Mouse (Mus musculus): ENCODE results near the gene Mycbp. TPM values are rescaled to one million over a fixed set of nuclear protein-coding genes. Genes with fewer than 3 reads are reported as not detected.
A peak's percentile ranks its signal among the peaks of the same experiment; 100 is the strongest.

The Mycbp gene
- 10 to 100 TPM; 12.3 to 14.0 TPM for total RNA-seq (2021)
- long read RNA-seq, experiment 1, transcript Mycbp-201 (5 exons, 1,685 nt): major isoform, 5 of 12 reads
- long read RNA-seq, experiment 1, partial matches to known transcripts: 1 of 12 reads
- long read RNA-seq, experiment 1, other reads (novel, unspliced or antisense): 5 of 12 reads
- long read RNA-seq, experiment 2, transcript Mycbp-201 (5 exons, 1,685 nt): major isoform, 8 of 18 reads
- long read RNA-seq, experiment 2, partial matches to known transcripts: 0 of 18 reads
- long read RNA-seq, experiment 2, other reads (novel, unspliced or antisense): 7 of 18 reads

DNA sequence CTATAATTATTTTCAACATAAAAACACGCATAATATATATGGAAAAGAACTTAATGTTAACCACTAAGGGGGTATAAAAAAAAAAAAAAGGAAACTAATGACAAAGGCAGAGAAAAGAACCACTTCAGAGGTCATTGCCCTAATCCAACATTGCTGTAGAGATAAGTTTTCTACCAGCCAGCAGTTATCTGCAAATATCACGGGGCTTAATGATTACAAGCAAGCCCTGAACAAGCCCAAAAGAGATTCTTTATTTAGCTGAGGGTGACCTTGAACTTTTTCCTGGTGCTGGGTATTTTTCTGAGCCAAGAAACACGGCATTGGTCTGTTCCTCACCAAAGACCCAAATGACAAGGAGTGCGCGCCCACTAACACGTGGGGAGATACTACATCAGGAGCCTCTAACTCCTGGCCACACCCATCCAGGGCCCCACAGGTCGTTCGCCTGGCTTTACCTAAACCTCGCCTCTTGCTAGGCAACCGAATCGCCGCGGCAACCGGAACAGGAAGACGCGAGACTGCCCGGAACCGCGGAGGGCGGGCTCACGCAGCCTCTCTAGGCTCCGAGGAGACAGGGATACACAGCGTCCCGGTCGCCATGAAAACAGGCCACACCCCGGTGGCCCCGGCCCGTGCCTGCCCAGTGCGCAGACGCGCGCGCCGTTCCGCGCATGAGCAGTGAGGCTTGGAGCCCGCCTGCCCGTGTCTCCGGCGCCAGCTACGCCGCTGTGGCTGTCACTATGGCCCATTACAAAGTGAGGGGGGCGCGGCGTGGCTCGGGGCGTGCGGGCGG is at the start of gene Mycbp:
Gene Mycbp, plus strand, starts transcription at position 500 of the 793 bp plus-strand sequence.
- peak; percentile 99 for DNase-seq (ENCODE audit: low spot score in 2 of 2)

DNA sequence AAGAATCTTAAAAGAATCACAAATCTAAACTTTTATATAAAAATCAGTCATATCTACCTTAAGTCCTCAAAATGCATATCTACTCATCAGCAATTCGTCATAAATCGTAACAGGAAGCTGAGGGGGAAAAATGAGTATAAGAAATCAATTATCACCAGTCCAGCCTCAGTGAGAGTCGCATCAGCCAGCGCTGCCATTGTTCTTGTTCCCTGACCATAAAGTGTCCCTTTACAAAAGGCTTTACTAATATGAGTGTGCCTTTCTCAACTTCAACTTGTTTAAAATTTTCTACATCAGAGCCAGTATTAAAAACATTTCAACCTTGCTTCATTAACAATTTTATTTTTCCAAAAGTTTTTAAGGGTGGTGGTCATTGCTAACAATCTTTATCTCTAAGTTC is 47.7 kb upstream of the Mycbp start:
- no peak for DNase-seq (ENCODE audit: low spot score in 2 of 2)

DNA sequence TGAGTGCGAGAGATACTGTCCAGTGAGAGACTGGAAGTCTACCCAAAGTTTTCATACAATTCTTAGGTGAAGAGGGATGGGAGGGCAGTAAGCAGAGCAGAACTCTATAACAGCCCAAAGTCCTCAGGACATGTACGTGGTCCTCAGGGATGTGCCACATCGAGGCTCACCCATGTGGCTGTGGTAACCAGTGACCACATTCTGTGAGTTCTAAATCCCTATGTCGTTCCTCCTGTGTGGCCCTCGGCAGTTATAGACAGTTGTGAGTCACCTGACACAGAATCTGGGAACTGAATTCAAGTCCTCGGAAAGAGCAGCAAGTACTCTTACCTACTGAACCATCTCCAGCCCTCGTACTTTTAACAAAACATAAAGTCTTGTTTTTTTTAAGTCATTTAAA is 46.5 kb upstream of the Mycbp start:
- DNase-seq (ENCODE audit: low spot score in 2 of 2): no peak

DNA sequence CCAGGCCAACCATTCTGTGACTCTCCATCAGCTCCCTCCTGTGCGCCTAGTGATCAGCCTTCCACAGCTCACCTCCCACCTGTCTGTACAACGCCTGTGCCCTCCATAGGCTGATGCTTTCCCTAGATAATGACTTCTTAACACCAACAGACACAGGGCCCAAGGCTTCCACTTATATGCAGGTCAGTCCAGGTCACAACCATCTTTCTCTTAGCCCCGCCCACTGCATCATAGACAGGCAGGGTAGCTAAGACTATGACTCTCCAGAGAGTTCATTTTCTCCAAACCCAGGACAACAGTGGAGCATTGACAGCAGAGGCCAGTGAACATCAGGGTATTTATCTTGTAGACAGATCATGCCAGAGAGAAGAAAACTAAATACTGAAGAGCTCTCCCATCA is 45.3 kb upstream of the Mycbp start, which contains the start of gene 4933427I04Rik:
Gene 4933427I04Rik, plus strand, starts transcription at position 301 of the 400 bp plus-strand sequence.
- DNase-seq (ENCODE audit: low spot score in 2 of 2): no peak

DNA sequence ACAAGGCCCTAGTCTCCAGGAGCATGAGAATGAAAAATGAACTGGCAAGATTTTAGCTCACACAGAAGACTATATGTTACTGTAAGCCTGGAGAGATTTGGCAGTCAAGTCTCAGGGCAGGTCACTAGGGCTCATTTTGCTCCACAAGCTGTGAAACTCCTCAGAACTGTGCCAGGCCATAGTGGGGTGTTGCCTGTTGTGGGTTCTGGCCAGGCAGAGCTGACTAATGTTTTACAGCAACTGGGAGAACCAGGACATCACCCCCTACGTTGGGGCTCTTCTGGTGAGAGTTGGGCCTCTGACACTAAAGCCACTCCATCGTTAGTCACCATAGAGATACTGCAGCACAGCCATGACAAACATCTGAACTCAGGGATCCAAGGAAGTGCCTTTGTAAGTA is 44.8 kb upstream of the Mycbp start:
- DNase-seq (ENCODE audit: low spot score in 2 of 2): no peak

DNA sequence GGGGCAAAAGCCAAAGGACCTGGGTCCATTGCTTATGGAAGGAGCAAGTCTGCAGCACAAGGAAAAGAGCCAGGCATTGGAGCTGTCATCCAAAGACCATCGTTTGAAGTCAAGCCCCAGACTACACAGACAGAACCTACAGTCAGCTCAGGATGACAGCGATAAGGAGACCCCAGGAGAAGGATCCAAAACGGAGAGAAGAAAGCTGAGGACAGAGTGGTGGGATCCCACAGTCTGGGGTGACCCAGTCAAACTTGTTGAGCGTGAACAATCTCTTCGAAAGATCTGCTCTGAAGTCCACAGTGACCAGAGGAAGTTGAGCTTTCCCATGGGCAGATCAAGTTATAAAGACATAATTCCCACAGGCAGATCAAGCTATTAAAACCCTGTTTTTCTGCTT is 44.0 kb upstream of the Mycbp start:
- no peak for DNase-seq (ENCODE audit: low spot score in 2 of 2)

DNA sequence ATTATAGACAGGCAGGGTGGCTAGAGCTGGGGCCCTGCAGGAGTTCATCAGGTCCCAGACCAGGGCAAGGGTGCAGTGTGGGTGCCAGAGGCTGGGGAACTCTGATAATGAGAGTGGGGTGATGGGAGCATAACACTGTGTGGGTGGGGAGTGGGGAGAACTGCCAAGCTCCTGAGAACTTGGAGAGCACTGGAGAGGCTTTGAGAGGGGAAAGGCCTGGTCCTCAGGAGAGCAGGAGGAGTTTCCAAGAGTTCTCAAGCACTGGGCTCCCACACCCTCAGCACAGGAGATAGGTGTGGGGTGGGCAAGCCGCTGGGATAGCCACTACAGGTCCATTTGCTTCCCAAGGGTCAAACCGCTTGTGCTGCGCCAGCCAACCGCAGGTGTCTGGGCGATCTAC is 10.9 kb upstream of the Mycbp start:
- DNase-seq (ENCODE audit: low spot score in 2 of 2): no peak

DNA sequence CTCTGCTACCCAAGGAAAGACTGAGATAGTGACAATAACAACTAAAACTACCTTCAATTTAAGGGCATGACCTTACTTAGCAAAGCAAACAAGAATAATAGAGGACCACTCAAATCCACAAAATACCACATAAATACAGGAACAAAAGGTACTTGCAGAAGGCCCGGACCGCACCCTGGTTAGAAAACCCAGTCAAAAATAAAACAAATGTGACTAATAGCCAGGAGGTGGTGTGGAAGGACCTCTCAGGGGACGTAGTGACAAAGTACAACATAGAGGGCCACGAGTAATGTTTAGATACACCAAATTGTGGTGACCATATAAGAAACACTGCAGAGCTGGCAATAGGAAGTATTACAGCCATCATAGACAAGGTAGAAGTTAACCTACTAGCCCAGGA is 10.3 kb upstream of the Mycbp start:
- no peak for DNase-seq (ENCODE audit: low spot score in 2 of 2)

DNA sequence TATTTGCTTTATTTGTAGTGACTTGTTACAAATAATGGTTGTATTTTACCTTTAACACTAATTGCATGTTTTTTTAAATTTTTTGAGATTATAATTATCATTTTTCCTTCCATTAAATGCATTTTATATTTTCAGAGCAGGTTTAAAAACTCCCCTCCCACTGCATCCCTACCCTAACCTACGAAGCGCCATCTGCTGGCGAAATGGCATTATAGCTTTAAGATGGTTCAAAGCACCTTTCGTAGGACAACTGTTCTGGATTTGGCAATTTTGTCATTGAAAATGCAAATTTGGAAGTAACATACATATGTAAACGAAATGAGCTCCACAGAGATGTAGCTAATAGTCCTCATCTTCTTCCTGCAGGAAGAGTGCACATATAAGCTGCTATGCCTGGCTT is 5.9 kb upstream of the Mycbp start:
- DNase-seq (ENCODE audit: low spot score in 2 of 2): peak; percentile 37 to 66

DNA sequence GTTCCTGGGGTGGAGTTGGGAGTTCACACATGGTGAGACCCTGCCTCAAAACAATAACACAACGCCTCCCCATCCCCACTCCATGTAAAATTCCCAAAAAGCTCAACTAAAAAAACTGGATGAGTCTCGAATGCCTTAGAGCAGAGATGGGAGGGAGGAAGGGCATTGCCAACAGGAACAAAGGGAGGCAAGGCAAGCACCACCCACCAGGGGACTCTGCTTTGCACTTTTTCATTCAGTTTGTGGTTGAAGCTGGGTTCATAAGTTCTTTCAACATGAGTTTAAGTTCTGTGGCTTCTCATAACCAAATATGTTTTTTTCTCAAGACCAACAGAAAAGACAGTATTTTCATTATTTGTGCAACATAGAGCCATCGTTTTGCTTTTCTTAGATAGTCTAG is 1.2 kb upstream of the Mycbp start:
- DNase-seq (ENCODE audit: low spot score in 2 of 2): no peak

DNA sequence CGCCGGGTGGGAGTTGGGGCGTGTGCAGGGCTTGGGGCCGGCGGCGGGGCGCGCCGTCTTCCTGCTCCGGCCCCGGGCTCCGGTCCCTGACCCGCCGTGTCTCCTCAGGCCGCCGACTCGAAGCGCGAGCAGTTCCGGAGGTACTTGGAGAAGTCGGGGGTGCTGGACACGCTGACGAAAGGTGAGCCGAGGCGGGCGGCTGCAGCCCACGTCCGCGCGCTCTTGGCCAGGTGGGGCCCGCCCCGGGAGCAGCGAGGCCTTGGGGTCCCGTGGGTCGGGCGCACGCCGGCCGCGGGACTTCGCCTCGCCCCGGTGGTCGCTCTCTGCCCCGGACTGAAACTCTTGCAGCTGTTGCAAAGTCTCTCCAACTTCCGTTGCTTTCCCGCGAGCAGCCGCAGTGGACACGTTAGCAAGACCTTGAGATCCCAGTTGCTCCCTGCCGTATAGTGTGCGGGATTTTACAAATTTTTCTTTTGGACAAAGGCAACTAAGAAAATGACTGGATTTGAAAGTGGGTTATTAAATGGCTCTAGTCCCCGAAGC is 565 bp downstream of the Mycbp start:
- peak in 1 of 2 experiments; percentile 11 for DNase-seq (ENCODE audit: low spot score in 2 of 2)

DNA sequence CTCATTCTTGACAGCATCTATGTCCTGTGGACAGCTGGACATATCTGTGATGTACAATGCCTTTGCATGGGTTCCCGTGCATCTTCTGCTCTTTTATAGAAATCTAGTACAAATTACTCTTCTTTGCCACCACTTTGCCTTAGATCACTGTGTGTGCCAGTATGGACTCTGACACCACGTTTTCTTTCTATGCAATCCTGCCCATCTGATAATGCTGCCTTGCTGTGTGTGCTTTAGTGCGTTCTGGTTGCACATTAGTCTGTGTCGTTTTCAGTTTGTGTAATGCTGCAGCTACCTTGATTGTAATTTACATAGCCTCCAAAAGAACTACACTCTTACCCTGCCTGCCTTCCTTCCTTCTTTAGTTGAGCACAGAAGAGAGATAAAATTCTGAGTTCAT is 6.9 kb downstream of the Mycbp start:
- DNase-seq (ENCODE audit: low spot score in 2 of 2): no peak

DNA sequence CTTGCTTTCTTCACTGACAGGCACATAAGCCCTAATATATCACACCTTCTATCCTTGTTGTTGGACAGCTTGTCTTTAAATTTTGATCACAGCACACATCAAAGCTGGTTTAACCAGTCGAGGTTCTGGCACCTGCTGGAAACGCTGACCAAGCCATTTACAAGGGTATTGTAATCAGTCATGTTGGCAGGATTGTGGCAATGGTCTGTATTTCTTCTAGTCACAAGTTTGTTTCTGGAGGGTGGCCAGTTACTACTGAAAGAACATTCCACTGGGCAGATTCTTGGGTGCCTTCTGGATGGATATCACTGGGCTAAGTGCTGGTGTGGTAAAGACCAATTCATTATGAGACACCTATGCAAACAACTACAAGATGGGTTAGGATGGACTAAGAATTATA is 7.8 kb downstream of the Mycbp start:
- DNase-seq (ENCODE audit: low spot score in 2 of 2): no peak

DNA sequence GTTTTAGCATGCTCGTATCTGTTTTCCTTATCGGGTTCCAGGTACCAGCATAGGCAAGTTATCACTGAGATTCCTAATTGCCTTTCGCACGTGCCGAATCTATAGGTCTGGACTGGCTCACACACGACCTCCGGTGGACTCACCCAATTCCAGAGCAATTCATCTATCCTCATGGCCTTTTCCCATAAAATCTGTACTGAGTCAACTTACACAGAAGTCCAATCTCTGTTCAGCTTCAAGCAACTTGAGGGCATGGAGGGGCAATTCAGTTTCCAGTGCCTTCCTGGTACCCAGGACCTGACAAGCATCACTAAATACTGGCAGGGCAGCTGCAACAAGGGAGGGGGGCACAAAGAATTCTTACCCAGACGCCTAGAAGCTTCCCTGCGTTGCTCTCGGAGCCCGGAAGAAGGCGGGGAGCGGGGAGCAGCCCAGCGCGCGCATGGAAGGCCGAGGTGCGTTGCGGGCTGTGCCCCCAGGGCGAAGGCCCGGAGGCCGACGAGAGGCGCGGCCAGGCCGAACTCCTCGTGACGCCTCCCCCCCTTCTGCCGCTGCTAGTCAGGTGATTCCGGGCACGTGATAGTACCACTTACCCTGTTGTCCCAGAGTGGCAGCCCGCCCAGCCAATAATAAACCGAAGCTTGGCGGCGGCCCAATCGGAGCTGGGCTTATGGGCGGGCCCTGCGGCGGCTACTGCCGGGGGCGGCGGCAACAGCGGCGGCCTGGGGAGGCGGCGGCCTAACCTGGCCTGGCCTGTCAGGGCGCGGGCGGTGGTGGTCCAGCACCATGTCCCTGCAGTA is 12.3 kb downstream of the Mycbp start, which contains the start of gene Rragc:
Gene Rragc, plus strand, starts transcription at position 699 of the 800 bp plus-strand sequence.
- DNase-seq (ENCODE audit: low spot score in 2 of 2): peak; percentile 100

DNA sequence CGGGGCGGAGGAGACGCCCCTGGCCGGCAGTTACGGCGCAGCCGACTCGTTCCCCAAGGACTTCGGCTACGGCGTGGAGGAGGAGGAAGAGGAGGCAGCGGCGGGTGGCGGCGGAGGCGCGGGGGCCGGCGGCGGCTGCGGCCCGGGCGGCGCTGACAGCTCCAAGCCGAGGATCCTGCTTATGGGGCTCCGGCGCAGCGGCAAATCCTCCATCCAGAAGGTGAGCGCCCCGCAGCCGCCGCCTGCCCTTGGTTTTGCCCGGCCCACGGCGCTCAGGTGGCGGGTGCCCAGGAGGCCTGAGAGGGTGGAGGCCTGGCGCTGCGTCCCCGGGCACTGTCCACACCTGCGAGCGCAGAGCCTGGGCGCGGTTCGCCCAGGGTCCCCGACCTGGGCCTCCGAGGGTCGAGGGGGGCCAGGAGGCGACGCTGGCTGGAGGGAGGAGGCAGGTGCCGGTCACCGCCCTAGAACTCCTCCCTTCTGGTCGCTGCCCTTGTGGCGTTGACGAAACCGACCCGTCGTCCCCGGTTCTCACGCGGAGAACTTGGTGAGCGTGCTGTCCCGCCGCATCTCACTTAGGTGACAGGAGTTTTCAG is 13.0 kb downstream of the Mycbp start, which contains the start of gene 4930535I16Rik:
Gene 4930535I16Rik, minus strand, starts transcription at position 475 of the 593 bp plus-strand sequence.
- no peak for DNase-seq (ENCODE audit: low spot score in 2 of 2)

DNA sequence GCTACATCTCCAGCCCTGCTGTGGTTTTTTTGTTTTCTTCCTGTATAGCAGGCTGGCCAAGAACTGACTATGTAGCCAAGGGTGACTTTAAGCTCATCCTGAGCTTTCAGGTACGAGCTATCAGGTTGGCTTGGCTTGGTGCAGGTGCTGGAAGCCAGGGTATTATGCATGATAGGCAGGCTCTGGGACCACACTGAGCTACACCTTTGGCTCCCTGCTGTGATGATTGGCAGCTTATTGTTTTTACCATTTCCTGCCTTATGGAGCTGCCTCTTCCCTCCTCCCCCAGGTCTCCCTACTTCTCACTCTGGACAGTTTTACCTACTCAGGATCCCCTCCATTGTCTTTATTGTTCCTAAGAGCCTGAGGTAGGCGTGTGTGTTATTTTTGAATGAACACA is 14.2 kb downstream of the Mycbp start:
- DNase-seq (ENCODE audit: low spot score in 2 of 2): no peak

DNA sequence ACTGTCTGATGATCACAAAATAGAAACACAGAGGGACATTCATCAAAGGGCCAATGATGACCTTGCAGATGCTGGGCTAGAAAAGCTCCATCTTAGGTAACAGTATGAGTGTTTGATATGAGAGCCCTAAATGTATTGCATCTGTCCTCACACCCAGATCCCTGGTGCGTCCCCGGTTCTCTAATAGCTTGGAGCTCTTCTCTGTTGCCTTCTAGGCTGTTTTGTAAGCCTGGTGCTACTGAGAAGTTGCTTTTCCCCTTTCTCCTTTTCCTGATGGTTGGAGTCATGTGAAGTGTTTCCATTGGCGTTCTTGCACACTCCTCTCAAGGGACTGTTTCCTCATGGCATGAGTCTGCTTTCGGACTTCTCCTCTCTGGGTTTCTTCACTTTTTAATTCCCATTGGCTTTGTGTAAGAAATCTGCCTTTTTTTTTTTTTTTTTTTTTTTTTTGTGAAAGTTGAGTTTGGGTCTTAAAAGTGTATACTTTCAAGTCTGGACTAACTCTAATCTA is 16.5 kb downstream of the Mycbp start:
- no peak for DNase-seq (ENCODE audit: low spot score in 2 of 2)

DNA sequence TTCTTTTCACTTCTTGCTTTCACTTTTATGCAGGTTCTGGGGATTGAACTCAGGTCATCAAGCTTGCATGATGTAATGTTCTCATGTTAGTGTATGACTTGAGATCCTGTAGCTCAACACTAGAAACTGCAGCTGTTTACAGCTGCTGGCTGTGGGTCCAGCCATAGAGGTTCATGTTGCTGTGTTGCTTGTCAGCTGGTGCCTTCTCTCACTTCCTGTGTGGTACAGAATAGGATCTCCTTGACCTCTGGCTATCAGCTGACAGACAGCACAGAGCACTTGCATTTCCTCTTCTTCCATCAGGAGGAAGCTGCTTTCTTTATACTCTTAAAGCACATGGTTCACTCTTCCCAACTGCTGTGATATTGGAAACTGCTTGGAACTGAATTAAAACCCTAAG is 23.3 kb downstream of the Mycbp start:
- DNase-seq (ENCODE audit: low spot score in 2 of 2): no peak

DNA sequence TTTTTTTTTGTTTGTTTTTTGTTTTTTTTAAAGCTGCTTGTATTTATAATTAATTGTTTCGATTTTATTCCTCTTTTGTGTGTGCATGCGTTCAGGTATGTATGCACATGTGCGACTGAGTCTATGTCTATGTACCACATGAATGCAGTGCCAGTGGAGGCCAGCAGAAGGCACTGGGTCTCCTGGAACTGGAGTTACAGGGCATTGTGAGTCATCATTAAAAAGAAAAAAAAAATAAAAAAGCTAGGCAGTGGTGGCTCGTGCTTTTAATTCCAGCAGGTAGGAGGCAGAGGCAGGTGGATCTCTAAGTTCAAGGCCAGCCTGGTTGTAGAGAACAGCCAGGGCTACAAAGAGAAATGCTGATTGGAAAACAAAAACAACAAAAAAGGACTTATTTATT is 25.4 kb downstream of the Mycbp start:
- no peak for DNase-seq (ENCODE audit: low spot score in 2 of 2)

DNA sequence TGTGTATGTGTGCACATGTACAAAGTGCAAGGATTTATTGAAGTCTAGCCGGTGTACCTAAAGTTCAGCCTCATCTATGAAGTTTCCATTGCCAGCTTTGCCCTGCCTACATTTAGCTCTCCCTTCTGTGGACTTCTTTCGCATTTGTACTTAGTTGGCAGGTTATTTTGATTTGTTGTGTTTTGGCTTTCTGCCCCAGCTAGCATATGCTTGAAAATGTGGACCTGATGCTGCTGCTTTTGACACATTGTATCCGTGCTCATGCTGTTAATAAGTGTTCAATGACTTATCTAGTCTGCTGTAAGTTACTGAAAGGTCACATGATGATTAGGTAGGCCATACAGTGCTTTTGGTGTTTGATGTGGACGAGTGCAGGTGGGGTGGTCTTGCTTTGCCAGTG is 29.7 kb downstream of the Mycbp start:
- no peak for DNase-seq (ENCODE audit: low spot score in 2 of 2)

DNA sequence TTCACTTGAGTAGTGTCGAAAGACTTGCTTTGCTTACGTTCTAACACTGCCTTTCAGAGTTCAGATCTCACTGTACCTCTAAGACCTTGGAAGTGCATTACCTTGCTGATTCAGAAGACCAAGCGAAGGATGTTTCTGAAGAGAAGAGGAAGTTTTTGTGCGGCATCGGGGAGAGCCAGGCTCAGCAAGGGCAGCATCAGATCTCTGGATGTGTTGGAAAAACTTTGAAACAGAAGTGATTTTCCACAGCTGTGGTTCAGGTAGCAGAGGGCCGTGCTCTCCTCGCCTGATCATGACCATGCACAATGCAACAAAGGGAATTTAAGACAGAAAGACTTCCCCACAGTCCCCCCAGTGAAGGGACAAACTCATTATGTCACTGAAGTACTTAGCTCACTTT is 31.4 kb downstream of the Mycbp start:
- no peak for DNase-seq (ENCODE audit: low spot score in 2 of 2)

All from left cerebral cortex, adult 18-20 months (tissue).